Mouse (Mus musculus): ENCODE data around the gene Olfr1113.

DNA sequence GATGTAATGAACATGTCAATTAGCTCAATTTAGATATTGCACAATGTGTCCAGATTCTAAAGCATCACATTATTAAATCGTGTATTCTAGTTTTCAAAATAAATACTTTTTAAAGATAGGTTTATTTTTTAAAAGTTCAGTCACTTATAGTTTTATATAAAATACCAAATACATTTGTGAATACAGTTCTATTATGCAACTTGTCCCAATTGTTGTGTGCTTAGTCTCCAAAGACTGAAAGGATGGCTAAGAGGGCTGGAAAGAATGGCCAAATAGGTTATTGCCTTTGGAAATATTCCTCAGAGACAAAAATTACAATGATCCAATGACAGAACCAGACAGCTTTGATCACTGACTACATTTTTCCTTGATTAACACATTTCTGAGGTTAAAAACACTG lies 21.3 kb upstream of the Olfr1113 start, which contains the start of gene Olfr1112:
- no peak for TF ChIP-seq CTCF (IDR thresholded peaks at IDR 0.05; ENCODE audit: low read depth)
- TF ChIP-seq EP300 (IDR thresholded peaks at IDR 0.05; ENCODE audit: low read depth), result no peak

All from liver, postnatal 0 days (tissue).